Mouse (Mus musculus): Measurements from ENCODE around the gene Gm36176.

DNA sequence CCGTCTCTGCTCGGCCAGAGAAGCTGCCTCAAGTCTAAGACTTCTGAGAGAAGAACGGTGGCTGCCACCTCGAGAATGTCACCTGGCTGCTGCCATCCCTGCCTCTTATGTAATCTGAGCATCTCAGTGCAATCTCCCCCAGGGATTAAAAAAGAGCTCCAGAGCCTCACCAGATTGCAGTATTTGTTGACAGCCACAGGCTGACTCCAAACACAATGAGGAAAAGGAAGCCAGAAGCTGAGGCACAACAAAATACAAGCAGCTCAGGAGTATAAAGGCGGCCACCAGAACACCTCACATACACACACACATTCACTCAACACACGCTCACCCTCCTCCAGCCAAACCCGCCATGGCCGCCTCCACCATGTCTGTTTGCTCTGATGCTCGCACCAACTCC lies 11.0 kb upstream of the Gm36176 start, which contains the start of gene Krtap10-10:
- no peak for TF ChIP-seq CTCF (IDR thresholded peaks at IDR 0.05; ENCODE audit: borderline replicate concordance, insufficient read depth, low read depth, low read length)
- no peak for TF ChIP-seq POLR2A (IDR thresholded peaks at IDR 0.05; ENCODE audit: borderline replicate concordance, insufficient read depth, low read length)

Measured in cerebellum, adult 2 months (tissue).